Mouse (Mus musculus): ENCODE measurements around the gene Rars2. TPM values are rescaled to one million over a fixed set of nuclear protein-coding genes. Genes with fewer than 3 reads are reported as not detected.

Gene Rars2
- total RNA-seq, 2 experiments from 2014 or later: 14.0 to 21.1 TPM

Other genes with a start within 250 kb of the Rars2 start
- 10 to 100 TPM; 46.8 to 51.0 TPM for gene Akirin2, start 64.0 kb upstream of the Rars2 start, total RNA-seq (2021)
- 10 to 100 TPM; 29.1 to 29.2 TPM for gene Orc3, start within 50 bp of the Rars2 start, total RNA-seq (2021)
- 10 to 100 TPM; 11.4 to 12.3 TPM for gene Slc35a1, start 72.5 kb downstream of the Rars2 start, total RNA-seq (2021)
- gene Cfap206, start 115.2 kb downstream of the Rars2 start, total RNA-seq (2021): not detected
- not detected for gene Gm136, start 141.3 kb downstream of the Rars2 start, total RNA-seq (2021)
- gene Smim8, start 163.5 kb downstream of the Rars2 start, total RNA-seq (2021): 10 to 100 TPM; 24.5 to 29.0 TPM